Mouse (Mus musculus) T-cell, adult 2 months (primary cell): ENCODE data around the gene Ptbp3.
A peak's percentile ranks its signal among the peaks of the same experiment; 100 is the strongest.

Experiments used
- DNase-seq: peaks from one replicate; pipeline ENCODE4 v3.0.0; 2022; ENCODE audit warnings: low spot score

Ptbp3 gene

DNA sequence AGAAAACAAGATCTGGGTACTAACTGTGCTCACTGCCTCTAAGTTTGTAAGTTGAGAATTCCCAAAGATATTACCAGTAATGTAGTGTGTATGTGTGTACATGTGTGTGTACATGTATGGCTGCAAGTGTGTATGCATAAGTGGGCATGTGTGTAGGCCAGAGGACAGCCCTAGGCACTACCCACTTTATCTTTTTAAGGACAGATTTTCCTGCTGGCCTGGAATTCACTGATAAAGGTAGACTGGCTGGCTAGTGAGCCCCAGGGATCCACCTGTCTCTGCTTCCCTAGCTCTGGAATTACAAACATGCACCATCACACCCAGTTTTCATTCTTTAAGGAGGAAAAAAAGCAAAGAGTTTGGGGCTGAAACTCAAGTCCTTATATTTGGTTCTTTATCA, 6.0 kb upstream of the Ptbp3 start:
- DNase-seq, result no peak

GRCm38 (mm10) chr4:59553576-59553975, 4.4 kb upstream of the Ptbp3 start:
- DNase-seq, result no peak

- DNase-seq, result no peak
Measured at GRCm38 (mm10) chr4:59552835-59553234, 3.7 kb upstream of the Ptbp3 start.

- DNase-seq, result no peak
Measured at GRCm38 (mm10) chr4:59551901-59552300, 2.7 kb upstream of the Ptbp3 start.

- DNase-seq, result no peak
Measured at GRCm38 (mm10) chr4:59549977-59550560, 905 bp upstream of the Ptbp3 start.

GRCm38 (mm10) chr4:59548560-59549174, 497 bp downstream of the Ptbp3 start:
- peak; percentile 78 for DNase-seq

DNA sequence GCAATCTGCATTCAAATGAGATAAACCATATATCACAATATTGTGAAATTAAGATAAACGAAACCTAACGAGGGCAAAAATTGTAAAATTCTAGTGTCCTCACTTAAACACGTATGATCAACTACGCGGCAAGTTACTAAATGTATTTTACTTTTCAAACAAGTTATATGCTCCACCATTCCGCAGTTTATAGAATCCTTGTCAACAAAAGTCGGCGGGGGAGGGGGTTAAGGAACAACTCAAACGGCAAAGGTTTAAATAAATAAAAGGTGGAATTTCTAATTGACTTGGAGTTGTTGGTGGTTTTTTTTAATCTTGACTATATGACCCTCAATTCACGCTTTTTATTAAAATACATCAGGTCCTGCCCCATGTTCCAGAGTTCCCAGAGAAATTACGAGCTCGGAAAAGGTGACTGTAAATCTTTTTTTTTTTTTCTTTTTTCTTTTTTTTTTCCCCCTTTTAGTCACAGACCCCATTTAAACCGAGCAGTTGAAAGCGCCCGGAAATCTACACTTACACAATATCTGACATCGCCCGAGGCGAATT, 1.1 kb downstream of the Ptbp3 start:
- DNase-seq, result no peak

- peak; percentile 50 for DNase-seq
Measured at GRCm38 (mm10) chr4:59547136-59547889, 1.9 kb downstream of the Ptbp3 start.

- peak; percentile 39 for DNase-seq
Measured at GRCm38 (mm10) chr4:59546285-59547071, 2.7 kb downstream of the Ptbp3 start.

DNA sequence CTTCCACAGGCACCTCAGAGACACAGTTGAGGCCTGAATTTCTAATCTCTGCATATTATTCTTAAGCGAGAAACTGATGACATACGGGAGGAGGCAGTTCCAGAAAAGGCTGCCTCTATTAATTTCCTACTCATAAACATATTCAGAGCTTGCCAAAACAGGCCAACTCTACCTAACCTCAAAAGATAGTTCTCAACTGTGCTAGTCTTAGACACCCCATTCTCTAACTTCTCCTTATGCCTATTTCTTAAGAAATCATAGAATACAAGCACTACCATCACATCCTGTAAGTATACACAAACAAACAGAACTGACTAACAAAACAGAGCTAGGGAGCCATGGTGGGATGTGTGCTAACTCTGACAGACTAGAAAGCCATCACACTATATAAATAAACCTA, 4.5 kb downstream of the Ptbp3 start:
- DNase-seq, result no peak

DNA sequence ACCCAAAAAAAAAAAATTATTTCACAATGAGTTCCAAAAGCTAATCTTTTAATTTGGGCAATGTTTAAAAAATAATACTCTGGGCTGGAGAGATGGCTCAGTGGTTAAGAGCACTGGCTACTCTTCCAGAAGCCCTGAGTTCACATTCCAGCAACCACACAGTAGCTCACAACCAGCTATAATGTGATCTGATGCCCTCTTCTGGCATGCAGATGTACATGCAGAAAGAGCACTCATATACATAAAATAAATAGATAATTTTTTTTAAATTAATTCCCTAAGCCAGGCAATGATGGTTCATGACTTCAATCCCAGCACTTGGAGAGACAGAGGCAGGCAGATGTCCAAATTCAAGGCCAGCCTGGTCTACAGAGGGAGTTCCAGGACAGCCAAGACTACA, 6.2 kb downstream of the Ptbp3 start:
- DNase-seq, result no peak

GRCm38 (mm10) chr4:59536281-59536680, 12.9 kb downstream of the Ptbp3 start:
- DNase-seq, result no peak

DNA sequence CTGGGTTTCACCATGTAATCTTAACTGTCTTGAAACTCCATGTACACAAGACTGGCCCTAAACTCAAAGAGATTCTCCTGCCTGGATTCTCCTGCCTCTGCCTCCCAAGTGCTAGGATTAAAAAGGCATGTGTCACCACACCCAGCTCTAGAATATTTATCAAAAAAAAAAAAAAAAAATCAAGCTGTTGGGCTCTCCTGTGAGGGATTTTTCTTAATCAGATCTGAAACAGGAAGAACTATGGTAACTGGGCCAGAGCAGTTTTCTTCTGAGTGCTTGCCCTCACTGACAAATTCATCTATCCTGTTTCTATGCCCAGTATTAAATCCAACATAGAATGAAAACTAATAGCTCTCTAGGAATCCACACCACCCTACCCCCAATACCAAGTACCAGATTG, 13.5 kb downstream of the Ptbp3 start:
- no peak for DNase-seq

- DNase-seq, result no peak
Measured at GRCm38 (mm10) chr4:59533268-59533667, 15.9 kb downstream of the Ptbp3 start.

GRCm38 (mm10) chr4:59531172-59531571, 18.0 kb downstream of the Ptbp3 start:
- DNase-seq, result peak; percentile 20

DNA sequence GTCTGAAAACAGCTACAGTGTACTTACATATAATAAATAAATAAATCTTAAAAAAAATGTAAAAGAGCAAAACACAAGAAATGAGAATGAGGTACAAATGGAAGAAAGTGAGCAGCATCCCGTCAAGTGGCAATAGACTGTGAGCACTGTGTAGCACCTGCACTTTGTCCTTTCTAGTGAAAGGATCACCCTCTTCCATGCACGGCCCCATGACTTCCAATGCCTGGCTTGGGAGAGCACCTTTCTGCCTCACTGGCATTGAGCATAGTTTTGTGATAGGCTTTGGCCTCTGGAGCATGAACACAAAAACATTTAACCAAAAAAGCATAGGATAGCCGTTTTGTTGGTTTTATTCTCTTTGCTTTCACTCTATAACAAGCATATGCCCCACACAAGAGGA, 21.7 kb downstream of the Ptbp3 start:
- DNase-seq, result no peak

DNA sequence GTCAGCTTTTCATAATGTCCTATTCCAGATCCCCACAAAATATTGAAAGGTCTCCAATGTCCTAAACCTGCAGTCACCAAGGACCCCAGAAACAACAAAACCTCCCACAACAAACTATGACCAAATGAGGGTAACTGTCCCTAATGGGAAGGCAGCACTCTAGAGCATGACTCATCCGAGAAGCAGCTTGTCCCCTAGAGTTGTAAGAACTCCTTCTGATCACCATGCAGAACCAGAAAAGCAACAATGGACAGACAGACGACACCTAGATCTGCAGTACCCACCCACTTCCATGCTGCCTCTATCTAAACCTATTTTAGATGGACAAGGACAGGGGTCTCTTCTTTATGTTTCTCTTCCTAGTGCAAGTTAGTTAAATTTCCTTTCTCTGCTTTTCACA, 22.4 kb downstream of the Ptbp3 start:
- DNase-seq, result no peak

GRCm38 (mm10) chr4:59524875-59525274, 24.3 kb downstream of the Ptbp3 start:
- DNase-seq, result no peak

DNA sequence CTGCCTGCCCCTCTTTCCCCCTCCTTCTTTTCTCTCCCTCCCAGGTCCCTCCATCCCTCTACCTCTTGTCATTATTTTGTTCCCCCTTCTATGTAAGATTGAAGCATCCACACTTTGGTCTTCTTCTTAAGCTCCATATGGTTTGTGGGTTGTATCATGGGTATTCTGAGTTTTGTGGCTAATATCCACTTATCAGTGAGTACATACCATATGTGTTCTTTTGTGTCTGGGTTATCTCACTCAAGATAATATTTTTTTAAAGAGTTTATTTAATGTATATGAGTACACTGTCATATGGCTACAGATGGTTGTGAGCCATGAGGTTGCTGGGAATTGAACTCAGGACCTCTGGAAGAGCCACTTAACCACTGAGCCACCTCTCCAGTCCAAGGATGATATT, 38.8 kb downstream of the Ptbp3 start:
- no peak for DNase-seq

GRCm38 (mm10) chr4:59509558-59509957, 39.6 kb downstream of the Ptbp3 start:
- DNase-seq, result no peak

GRCm38 (mm10) chr4:59507766-59508165, 41.4 kb downstream of the Ptbp3 start:
- no peak for DNase-seq

DNA sequence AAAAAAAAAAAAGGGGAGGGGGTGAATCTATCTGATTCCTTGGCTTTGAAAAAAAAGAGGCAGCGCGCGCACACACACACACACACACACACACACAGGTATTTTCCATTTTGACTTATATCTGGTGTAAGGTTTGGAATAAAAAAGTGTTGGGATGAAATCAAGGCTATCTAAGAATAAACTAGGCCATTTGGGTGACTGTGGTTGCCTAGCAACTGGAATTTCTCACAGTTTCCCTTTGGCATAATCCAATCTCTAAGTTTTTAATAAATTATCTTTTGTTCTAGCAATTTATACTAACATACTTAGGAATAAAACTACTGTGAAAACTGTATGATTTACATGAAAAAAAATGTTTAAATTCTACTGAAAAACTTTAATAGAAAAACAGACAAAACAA, 42.5 kb downstream of the Ptbp3 start:
- no peak for DNase-seq
